Mouse (Mus musculus) limb, embryonic 10.5 days (tissue): ENCODE data around the gene Slc25a34. TPM values are rescaled to one million over a fixed set of nuclear protein-coding genes. Genes with fewer than 3 reads are reported as not detected.
A peak's percentile ranks its signal among the peaks of the same experiment; 100 is the strongest.

ENCODE experiments used
- DNase-seq: peaks from one replicate; pipeline ENCODE4 v3.0.0-alpha.2; 2017; ENCODE audit warnings: low spot score
- H3K27ac ChIP-seq: fragments of 300-500 bp; sonication (generic); 2 replicates; pipeline ENCODE4 v1.5.1; 2016; ENCODE audit warnings: mild to moderate bottlenecking
- H3K27me3 ChIP-seq: fragments of 300-500 bp; sonication (generic); 2 replicates; pipeline ENCODE4 v1.6.1; 2016; ENCODE audit warnings: low read depth, mild to moderate bottlenecking; ENCODE audit not compliant: poor library complexity, severe bottlenecking
- H3K36me3 ChIP-seq: fragments of 300-500 bp; sonication (generic); 2 replicates; pipeline ENCODE4 v1.6.1; 2016; ENCODE audit warnings: mild to moderate bottlenecking, moderate library complexity
- H3K4me1 ChIP-seq: fragments of 300-500 bp; sonication (generic); 2 replicates; pipeline ENCODE4 v1.6.1; 2016
- H3K4me3 ChIP-seq: fragments of 300-500 bp; sonication (generic); 2 replicates; pipeline ENCODE4 v1.5.1; 2016; ENCODE audit warnings: mild to moderate bottlenecking, moderate library complexity
- H3K9me3 ChIP-seq: fragments of 300-500 bp; sonication (generic); replicated peaks from 2 replicates; pipeline ENCODE4 v1.6.1; 2016; ENCODE audit warnings: mild to moderate bottlenecking
- WGBS: fragments of 180-500 bp; shearing (Covaris S2); methylation state at CpG from one replicate; pipeline ENCODE4 v1.1.7; 2016; 5-methylcytosine and 5-hydroxymethylcytosine counted together
- polyA plus RNA-seq: library from polyadenylated mRNA; unstranded; fragments of >200 nt; fragmentation: Nextera tagmentation; extraction: Ambion mirVana; gene quantifications from 2 replicates; pipeline ENCODE4 v1.2.1, GENCODE M21; 2016

Gene Slc25a34
- polyA plus RNA-seq, 1 experiment from 2014 or later: 0.05 TPM

DNA sequence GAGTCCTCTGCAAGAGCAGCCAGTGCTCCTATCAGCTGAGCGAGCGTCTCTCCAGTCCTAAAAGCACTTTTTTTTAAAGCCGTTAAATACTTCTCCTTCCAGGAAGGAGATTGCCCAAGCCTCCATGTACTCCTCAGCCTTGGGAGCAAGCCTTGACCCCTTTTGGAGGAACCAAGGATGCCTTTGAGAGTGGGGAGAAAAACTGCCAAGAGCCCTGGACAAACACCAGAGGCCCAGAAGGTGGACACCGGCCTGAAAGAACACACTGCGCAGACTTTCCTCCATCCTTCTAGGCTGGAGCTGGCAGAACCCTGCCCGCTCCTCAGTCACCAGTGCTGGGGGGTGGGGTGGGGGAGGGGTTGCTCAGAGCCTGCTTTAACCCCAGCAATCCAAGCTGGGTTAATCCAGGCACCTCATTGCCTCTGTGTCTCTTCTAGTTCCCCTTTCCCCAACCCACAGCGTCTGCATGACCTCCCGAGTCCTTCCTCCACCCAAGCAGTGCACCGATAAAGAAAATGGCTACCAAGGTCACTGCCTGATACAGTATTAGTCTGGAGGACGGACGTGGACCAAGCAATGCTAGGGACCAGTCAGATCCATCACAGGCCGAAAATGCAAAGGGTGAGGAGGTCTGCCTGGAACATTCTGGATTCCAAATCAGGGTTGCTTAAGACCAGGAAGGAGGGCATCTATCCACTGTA lies 32.4 kb upstream of the Slc25a34 start:
- Histone ChIP-seq H3K4me3 (no peak overlapping the region), H3K27ac (no peak overlapping the region), H3K36me3 (peaks cover 82% of the 10 kb centered on the region), H3K27me3 (no peaks in the 10 kb centered on the region), H3K9me3 (no peaks in the 10 kb centered on the region), H3K4me1 (peaks cover 12% of the 10 kb centered on the region)
- 84% methylated on average over 12 of the region's 12 CpGs for WGBS
- DNase-seq: no peak

- H3K27ac ChIP-seq: no peak overlapping the region
Observed at GRCm38 (mm10) chr4:141654509-141654908, 30.9 kb upstream of the Slc25a34 start.

DNA sequence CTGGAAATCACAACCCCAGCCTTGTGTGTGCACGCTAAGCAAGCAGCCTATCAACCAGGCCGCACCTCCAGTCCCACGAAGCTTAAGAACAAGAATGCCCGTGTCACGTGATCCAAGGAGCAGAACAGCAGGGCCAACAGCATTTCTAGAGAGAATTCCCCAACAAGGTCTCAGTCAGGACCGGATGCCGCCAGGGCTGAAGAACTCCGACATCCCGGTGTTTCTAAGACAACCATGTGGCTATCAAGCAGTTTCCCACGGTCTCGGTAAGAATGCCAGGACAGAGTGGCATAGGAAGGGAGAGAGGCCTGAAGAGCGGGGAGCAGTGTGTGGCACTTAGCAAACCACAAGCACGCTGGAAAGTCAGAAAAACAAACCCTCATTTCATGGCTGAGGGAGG lies 30.2 kb upstream of the Slc25a34 start:
- no peak overlapping the region for H3K27ac ChIP-seq
- no peaks in the 10 kb centered on the region for H3K27me3 ChIP-seq
- DNase-seq: no peak
- H3K4me1 ChIP-seq: peaks cover 5% of the 10 kb centered on the region; the same call in 1 of the 2 replicates
- H3K36me3 ChIP-seq: peaks cover 70% of the 10 kb centered on the region
- 95% methylated on average over 13 of the region's 13 CpGs for WGBS
- H3K4me3 ChIP-seq: no peak overlapping the region
- H3K9me3 ChIP-seq: no peaks in the 10 kb centered on the region

More at GRCm38 (mm10) chr4:141654509-141654908, 30.9 kb upstream of the Slc25a34 start:
- no peak overlapping the region for H3K4me3 ChIP-seq
- peaks cover 8% of the 10 kb centered on the region for H3K4me1 ChIP-seq
- 94% methylated on average over 6 of the region's 6 CpGs for WGBS
- H3K27me3 ChIP-seq: no peaks in the 10 kb centered on the region
- no peak for DNase-seq
- no peaks in the 10 kb centered on the region for H3K9me3 ChIP-seq
- peaks cover 69% of the 10 kb centered on the region for H3K36me3 ChIP-seq

DNA sequence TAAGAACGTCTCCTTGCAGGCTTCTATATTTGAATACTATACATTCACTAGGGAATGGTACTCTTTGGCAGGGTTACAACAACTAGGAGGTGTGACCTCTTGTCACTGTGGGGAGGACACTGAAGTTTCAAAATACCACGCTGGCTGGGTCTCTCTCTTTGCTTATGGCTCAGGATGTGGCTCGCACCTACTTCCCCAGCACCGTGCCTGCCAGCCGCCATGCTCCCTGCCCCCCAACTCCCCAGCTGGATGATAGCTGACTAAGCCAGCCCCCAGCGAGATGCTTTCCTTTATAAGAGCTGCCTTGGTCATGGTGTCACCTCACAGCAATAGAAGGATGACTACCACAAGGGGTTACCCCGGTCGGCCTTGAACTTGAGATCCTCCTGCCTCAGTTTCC lies 29.4 kb upstream of the Slc25a34 start:
- peaks cover 4% of the 10 kb centered on the region; the same call in 1 of the 2 replicates for H3K4me1 ChIP-seq
- H3K27me3 ChIP-seq: no peaks in the 10 kb centered on the region
- H3K27ac ChIP-seq: no peak overlapping the region
- H3K36me3 ChIP-seq: peaks cover 72% of the 10 kb centered on the region
- WGBS: 89% methylated on average over 8 of the region's 8 CpGs
- no peak for DNase-seq
- no peak overlapping the region for H3K4me3 ChIP-seq
- H3K9me3 ChIP-seq: no peaks in the 10 kb centered on the region

GRCm38 (mm10) chr4:141651944-141652343 lies 28.3 kb upstream of the Slc25a34 start:
- DNase-seq: no peak
- Histone ChIP-seq H3K4me3 (no peak overlapping the region), H3K9me3 (0 out of 2 replicates have a peak, but pooled peaks cover 2% of the 10 kb centered on the region), H3K27me3 (no peaks in the 10 kb centered on the region), H3K27ac (no peak overlapping the region), H3K36me3 (peaks cover 73% of the 10 kb centered on the region), H3K4me1 (peaks cover 4% of the 10 kb centered on the region; the same call in 1 of the 2 replicates)
- 88% methylated on average over 10 of the region's 10 CpGs for WGBS

- H3K4me1 ChIP-seq: peaks cover 4% of the 10 kb centered on the region; the same call in 1 of the 2 replicates
- no peak for DNase-seq
- no peak overlapping the region for H3K27ac ChIP-seq
- H3K4me3 ChIP-seq: no peak overlapping the region
- peaks cover 71% of the 10 kb centered on the region for H3K36me3 ChIP-seq
- H3K27me3 ChIP-seq: no peaks in the 10 kb centered on the region
- 92% methylated on average over 6 of the region's 6 CpGs for WGBS
- 0 out of 2 replicates have a peak, but pooled peaks cover 2% of the 10 kb centered on the region for H3K9me3 ChIP-seq
Observed at GRCm38 (mm10) chr4:141651286-141651685, 27.7 kb upstream of the Slc25a34 start.

DNA sequence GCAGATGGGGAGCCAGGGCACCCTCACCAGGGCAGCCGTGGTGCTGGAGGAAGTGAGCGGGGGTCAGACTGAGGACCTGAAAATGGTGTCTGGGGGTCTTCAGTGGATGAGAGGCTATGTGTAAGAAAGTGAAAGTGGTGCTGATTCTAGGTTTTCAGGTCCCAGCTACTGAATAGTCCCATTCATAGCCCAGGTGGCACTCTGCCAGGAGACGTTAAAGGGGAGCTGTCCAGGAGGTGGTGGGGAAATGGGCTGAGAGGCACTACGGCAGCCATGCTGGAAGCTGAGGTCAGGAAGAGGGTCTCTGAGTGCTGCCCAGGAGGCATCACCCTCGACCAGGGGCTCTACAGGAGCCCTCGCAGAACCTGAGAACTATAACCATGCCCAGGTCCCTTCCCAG lies 25.6 kb upstream of the Slc25a34 start:
- Histone ChIP-seq H3K9me3 (0 out of 2 replicates have a peak, but pooled peaks cover 2% of the 10 kb centered on the region), H3K27ac (0 out of 2 replicates have a peak overlapping the region, but pooled peaks have one; percentile 0), H3K4me3 (no peak overlapping the region), H3K36me3 (peaks cover 57% of the 10 kb centered on the region), H3K4me1 (no peaks in the 10 kb centered on the region), H3K27me3 (no peaks in the 10 kb centered on the region)
- WGBS: 88% methylated on average over 6 of the region's 6 CpGs
- no peak for DNase-seq

DNA sequence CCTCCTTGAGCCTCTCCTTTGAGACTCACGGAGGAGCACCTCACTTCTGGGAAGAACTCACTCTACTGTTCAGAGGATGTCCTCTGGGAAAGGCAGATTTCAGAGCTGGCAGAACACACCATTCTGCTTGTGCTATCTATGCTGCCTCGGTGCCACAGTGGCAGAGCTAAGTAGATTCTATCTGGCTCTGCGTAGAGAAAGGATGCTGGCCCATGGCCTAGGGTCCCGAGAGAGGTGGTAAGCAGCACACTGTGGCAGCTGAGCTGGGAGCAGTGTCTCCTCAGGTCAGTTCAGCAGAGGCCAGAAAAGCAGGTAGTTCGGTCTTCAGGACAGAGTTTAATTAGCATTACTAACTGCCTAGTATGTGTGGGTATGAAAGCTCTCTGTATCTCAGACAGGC lies 24.6 kb upstream of the Slc25a34 start:
- peaks cover 47% of the 10 kb centered on the region for H3K36me3 ChIP-seq
- 0 out of 2 replicates have a peak, but pooled peaks cover 2% of the 10 kb centered on the region for H3K9me3 ChIP-seq
- no peak for DNase-seq
- no peaks in the 10 kb centered on the region for H3K4me1 ChIP-seq
- WGBS: 91% methylated on average over 5 of the region's 5 CpGs
- H3K27me3 ChIP-seq: no peaks in the 10 kb centered on the region
- no peak overlapping the region for H3K4me3 ChIP-seq
- no peak overlapping the region for H3K27ac ChIP-seq

DNA sequence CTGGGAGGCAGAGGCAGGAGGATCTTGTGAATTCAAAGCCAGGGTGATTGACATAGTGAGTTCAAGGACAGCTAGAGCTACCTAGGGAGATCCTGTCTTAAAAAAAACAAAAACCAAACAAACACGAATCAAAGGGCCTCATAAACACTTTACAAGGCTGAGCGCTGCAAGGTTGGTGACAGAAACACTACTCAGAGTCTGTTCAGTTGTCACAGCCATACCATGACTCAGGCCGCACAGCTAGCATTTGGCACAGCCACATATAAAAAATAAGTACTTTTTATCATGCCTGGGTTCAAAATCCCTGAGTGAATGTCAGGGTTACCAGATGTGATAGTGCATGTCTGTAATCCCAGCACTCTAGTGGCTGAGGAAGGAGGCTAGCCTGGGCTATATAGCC lies 23.6 kb upstream of the Slc25a34 start:
- Histone ChIP-seq H3K27me3 (no peaks in the 10 kb centered on the region), H3K36me3 (peaks cover 48% of the 10 kb centered on the region)

GRCm38 (mm10) chr4:141645988-141646387 lies 22.4 kb upstream of the Slc25a34 start:
- Histone ChIP-seq H3K4me3 (no peak overlapping the region), H3K27ac (no peak overlapping the region), H3K27me3 (no peaks in the 10 kb centered on the region), H3K4me1 (no peaks in the 10 kb centered on the region), H3K9me3 (0 out of 2 replicates have a peak, but pooled peaks cover 2% of the 10 kb centered on the region), H3K36me3 (peaks cover 49% of the 10 kb centered on the region)
- 95% methylated on average over 8 of the region's 8 CpGs for WGBS
- no peak for DNase-seq

More for the DNA sequence above, 23.6 kb upstream of the Slc25a34 start:
- Histone ChIP-seq H3K4me1 (no peaks in the 10 kb centered on the region), H3K27ac (no peak overlapping the region), H3K9me3 (0 out of 2 replicates have a peak, but pooled peaks cover 2% of the 10 kb centered on the region), H3K4me3 (no peak overlapping the region)
- WGBS: 89% methylated on average over 3 of the region's 3 CpGs
- DNase-seq: no peak

GRCm38 (mm10) chr4:141643118-141643855 lies 19.7 kb upstream of the Slc25a34 start:
- Histone ChIP-seq H3K4me1 (no peaks in the 10 kb centered on the region), H3K4me3 (no peak overlapping the region), H3K36me3 (peaks cover 58% of the 10 kb centered on the region), H3K27me3 (no peaks in the 10 kb centered on the region), H3K9me3 (0 out of 2 replicates have a peak, but pooled peaks cover 2% of the 10 kb centered on the region), H3K27ac (no peak overlapping the region)
- WGBS: 88% methylated on average over 7 of the region's 7 CpGs
- no peak for DNase-seq

GRCm38 (mm10) chr4:141641961-141642811 lies 18.6 kb upstream of the Slc25a34 start:
- WGBS: 91% methylated on average over 25 of the region's 25 CpGs
- H3K27me3 ChIP-seq: no peaks in the 10 kb centered on the region

More at GRCm38 (mm10) chr4:141641961-141642811, 18.6 kb upstream of the Slc25a34 start:
- Histone ChIP-seq H3K4me1 (peaks cover 4% of the 10 kb centered on the region), H3K36me3 (peaks cover 60% of the 10 kb centered on the region), H3K4me3 (no peak overlapping the region), H3K27ac (no peak overlapping the region), H3K9me3 (0 out of 2 replicates have a peak, but pooled peaks cover under 1% of the 10 kb centered on the region)
- DNase-seq: no peak
